19 mouse cellular contexts compared by ENCODE assay signal in genomic region chr8:53598101-53598500, GRCm38 (mm10). TPM values are rescaled to one million over a fixed set of nuclear protein-coding genes. Genes with fewer than 3 reads are reported as not detected.
DNase-seq lines count a peak whose midpoint lies in the region; ATAC-seq and TF ChIP-seq lines count a peak whose summit lies in the region.
"Had no signal": no experiment of that assay in that cellular context is flagged by ENCODE, and none has a peak within 500 bp of the region (broad histone marks: within the 10 kb centered on the region; RNA-seq: fewer than 3 reads in every experiment).

No protein-coding gene starts in this region.

- H3K27ac ChIP-seq in heart, adult 2 months = no peak overlapping the region
- H3K27ac ChIP-seq: embryonic facial prominence, embryonic 10.5 days; heart, embryonic 15.5 days; hindbrain, embryonic 13.5 days; hindbrain, postnatal 0 days had no signal

- no peaks in the 10 kb centered on the region for H3K36me3 ChIP-seq in heart, adult 2 months (ENCODE audit: control insufficient read depth, insufficient read depth, low read length)
- H3K36me3 ChIP-seq: heart, embryonic 15.5 days; hindbrain, embryonic 13.5 days had no signal

- TF ChIP-seq CTCF in heart, adult 2 months (IDR thresholded peaks at IDR 0.05) = no peak

- no peak overlapping the region for H3K4me3 ChIP-seq in heart, adult 2 months
- H3K4me3 ChIP-seq: embryonic facial prominence, embryonic 10.5 days; heart, embryonic 15.5 days; hindbrain, embryonic 13.5 days had no signal

- WGBS in heart, adult 2 months = 97% methylated on average over 1 of the region's 1 CpGs

- TF ChIP-seq EP300 in heart, adult 2 months (IDR thresholded peaks at IDR 0.05; ENCODE audit: insufficient read depth, low read depth, low read length) = no peak

- no peak overlapping the region for H3K9ac ChIP-seq in heart, adult 2 months (ENCODE audit: low read depth, low read length)
- H3K9ac ChIP-seq: heart, embryonic 15.5 days; hindbrain, embryonic 13.5 days had no signal

- H3K27me3 ChIP-seq in heart, adult 2 months (ENCODE audit: control insufficient read depth, insufficient read depth, low read length) = no peaks in the 10 kb centered on the region
- H3K27me3 ChIP-seq: heart, embryonic 15.5 days; hindbrain, embryonic 13.5 days had no signal

- no peaks in the 10 kb centered on the region for H3K79me2 ChIP-seq in heart, adult 2 months (replicated peaks; ENCODE audit: control insufficient read depth, insufficient read depth, low read length)

- no peak for TF ChIP-seq POLR2A in heart, adult 2 months (IDR thresholded peaks at IDR 0.05; ENCODE audit: insufficient read depth, low read depth, low read length)

- DNase-seq in layer of hippocampus, adult 11-12 months (ENCODE audit: low spot score) = peak; percentile 59
- peak; percentile 65 to 76 for DNase-seq in layer of hippocampus, adult 8-10 months (ENCODE audit: low spot score in 2 of 2)
- peak; percentile 56 to 76 for DNase-seq in layer of hippocampus, postnatal 14 days (ENCODE audit: low spot score in 2 of 2)
- no peak for DNase-seq in heart, adult 18-20 months
- no peak for DNase-seq in heart, adult 2 months
- DNase-seq: adrenal gland, adult 8-10 months; adrenal gland, postnatal 36 days; cerebellum, adult 11-12 months; cerebellum, postnatal 10 days; gastrocnemius, postnatal 36 days; heart, adult 11 months; heart, postnatal 14 days had no signal

- intact Hi-C loops in heart, adult 2 months (cut with DNase I) = no loop called here

- no peaks in the 10 kb centered on the region for H3K4me1 ChIP-seq in heart, adult 2 months (ENCODE audit: control insufficient read depth, insufficient read depth, low read length)
- H3K4me1 ChIP-seq: embryonic facial prominence, embryonic 10.5 days; heart, embryonic 15.5 days had no signal

- no peak for ATAC-seq in megakaryocyte progenitor cell, adult 5-6 weeks (replicated peaks; ENCODE audit: poor library complexity)
- ATAC-seq: forebrain, embryonic 14.5 days; hindbrain, postnatal 0 days had no signal

RNA-seq across cellular contexts. Expression of gene Neil3, which starts 40.8 kb away (rescaled TPM):
- total RNA-seq in layer of hippocampus, adult 8-10 months (2022) = under 1 TPM in 3 of 4 experiments, not detected in 1; 0.18 to 0.96 (median 0.26) TPM
- total RNA-seq in layer of hippocampus, postnatal 14 days (2021) = 1 to 10 TPM in 1 of 2 experiments, under 1 TPM in 1; 0.79 to 1.4 TPM
- under 1 TPM; 0.12 to 0.15 TPM for total RNA-seq in heart, adult 18-20 months (2021)
- total RNA-seq in heart, adult 2 months (2021) = under 1 TPM in 1 of 2 experiments, not detected in 1; 0.18 TPM
- 0.10 and 0.23 TPM in 2 replicates for polyA plus RNA-seq in heart, adult 2 months (2012; rRNA removed)
- total RNA-seq in megakaryocyte progenitor cell, adult 5-6 weeks (2015) = 59.2 and 64.6 TPM in 2 replicates
- total RNA-seq in megakaryocyte progenitor cell, adult 5-6 weeks (2017) = 32.1 and 43.1 TPM in 2 replicates
- total RNA-seq: gastrocnemius, adult 8-10 months had no signal

Comparison
In these comparisons a context has a peak if more than half of its experiments do, and no peak if none do; other contexts are left out.
1. DNase-seq: peak in layer of hippocampus, adult 11-12 months (single experiment), layer of hippocampus, adult 8-10 months (2 of 2) and layer of hippocampus, postnatal 14 days (2 of 2); none in heart, adult 18-20 months (0 of 2) and heart, adult 2 months (0 of 2).
2. RNA of gene Neil3, which starts 40.8 kb away (total RNA-seq): 32.1 to 64.6 TPM in megakaryocyte progenitor cell, adult 5-6 weeks; 0.79 to 1.4 TPM in layer of hippocampus, postnatal 14 days, 0.18 to 0.96 TPM in layer of hippocampus, adult 8-10 months, 0.18 TPM in heart, adult 2 months and 0.12 to 0.15 TPM in heart, adult 18-20 months; every median in the first group is over 10 times any median in the second.